Mouse (Mus musculus): ENCODE data around the gene Tnr.
"Not testable (repeated sequence)": the region's sequence is repeated elsewhere in the genome, so short reads cannot be mapped to it uniquely, and the experiment has no call there.

Tnr gene

GRCm38 (mm10) chr1:159938449-159938848 lies 414.9 kb downstream of the Tnr start:
- no peak for DNase-seq (ENCODE audit: low read depth, low spot score)

GRCm38 (mm10) chr1:159939335-159939734 lies 415.8 kb downstream of the Tnr start:
- no peak for DNase-seq (ENCODE audit: low read depth, low spot score)

- no peak for DNase-seq (ENCODE audit: low read depth, low spot score)
Measured at GRCm38 (mm10) chr1:159953526-159953925, 430.0 kb downstream of the Tnr start.

GRCm38 (mm10) chr1:159963351-159963750 lies 439.8 kb downstream of the Tnr start:
- DNase-seq (ENCODE audit: low read depth, low spot score), result no peak

GRCm38 (mm10) chr1:159966286-159966685 lies 442.7 kb downstream of the Tnr start:
- not testable (repeated sequence) for DNase-seq (ENCODE audit: low read depth, low spot score)

GRCm38 (mm10) chr1:159968395-159968794 lies 444.8 kb downstream of the Tnr start:
- no peak for DNase-seq (ENCODE audit: low read depth, low spot score)

GRCm38 (mm10) chr1:159977786-159978185 lies 454.2 kb downstream of the Tnr start:
- DNase-seq (ENCODE audit: low read depth, low spot score), result no peak

- DNase-seq (ENCODE audit: low read depth, low spot score), result no peak
Measured at GRCm38 (mm10) chr1:159979096-159979495, 455.5 kb downstream of the Tnr start.

GRCm38 (mm10) chr1:159980355-159980754 lies 456.8 kb downstream of the Tnr start:
- DNase-seq (ENCODE audit: low read depth, low spot score), result no peak
